Mouse (Mus musculus): ENCODE results near the gene Gm17581. TPM values are rescaled to one million over a fixed set of nuclear protein-coding genes. Genes with fewer than 3 reads are reported as not detected.
A peak's percentile ranks its signal among the peaks of the same experiment; 100 is the strongest.

Gene Gm17581
- polyA plus RNA-seq, 1 experiment from 2014 or later, result not detected

- peak overlapping the region; percentile 90 for H3K4me2 ChIP-seq (ENCODE audit: low read length)
- H3K27ac ChIP-seq (replicated peaks in 1 of 2; ENCODE audit: control insufficient read depth in 1 of 2, insufficient read depth in 1 of 2, low read depth in 2 of 2, low read length in 2 of 2), result no peak overlapping the region
- no peaks in the 10 kb centered on the region for H3K36me3 ChIP-seq (ENCODE audit: control insufficient read depth, insufficient read depth, low read length)
- peak overlapping the region; percentile 44 to 46; a peak in 3 of 4 replicates for H3K4me3 ChIP-seq (ENCODE audit: control insufficient read depth in 1 of 2, insufficient read depth in 1 of 2, low read depth in 1 of 2, low read length in 2 of 2)
- H3K9me3 ChIP-seq (ENCODE audit: control insufficient read depth, low read length), result no peaks in the 10 kb centered on the region
- no peaks in the 10 kb centered on the region; a peak in 1 of 4 replicates for H3K4me1 ChIP-seq (ENCODE audit: control insufficient read depth in 2 of 2, insufficient read depth in 2 of 2, low read length in 2 of 2)
- no peak overlapping the region for H3K9ac ChIP-seq (ENCODE audit: low read length)
- peaks cover 58% of the 10 kb centered on the region for H3K27me3 ChIP-seq (ENCODE audit: control insufficient read depth, insufficient read depth, low read length)
- under 1% methylated on average over 42 of the region's 44 CpGs for WGBS
- ATAC-seq (ENCODE audit: insufficient number of reproducible peaks, insufficient read depth, low FRiP score, low read depth), result 0 out of 2 replicates have a peak, but pooled peaks have one; percentile 29
Observed at GRCm38 (mm10) chr2:155775685-155776263, 40.1 kb upstream of the Gm17581 start.

DNA sequence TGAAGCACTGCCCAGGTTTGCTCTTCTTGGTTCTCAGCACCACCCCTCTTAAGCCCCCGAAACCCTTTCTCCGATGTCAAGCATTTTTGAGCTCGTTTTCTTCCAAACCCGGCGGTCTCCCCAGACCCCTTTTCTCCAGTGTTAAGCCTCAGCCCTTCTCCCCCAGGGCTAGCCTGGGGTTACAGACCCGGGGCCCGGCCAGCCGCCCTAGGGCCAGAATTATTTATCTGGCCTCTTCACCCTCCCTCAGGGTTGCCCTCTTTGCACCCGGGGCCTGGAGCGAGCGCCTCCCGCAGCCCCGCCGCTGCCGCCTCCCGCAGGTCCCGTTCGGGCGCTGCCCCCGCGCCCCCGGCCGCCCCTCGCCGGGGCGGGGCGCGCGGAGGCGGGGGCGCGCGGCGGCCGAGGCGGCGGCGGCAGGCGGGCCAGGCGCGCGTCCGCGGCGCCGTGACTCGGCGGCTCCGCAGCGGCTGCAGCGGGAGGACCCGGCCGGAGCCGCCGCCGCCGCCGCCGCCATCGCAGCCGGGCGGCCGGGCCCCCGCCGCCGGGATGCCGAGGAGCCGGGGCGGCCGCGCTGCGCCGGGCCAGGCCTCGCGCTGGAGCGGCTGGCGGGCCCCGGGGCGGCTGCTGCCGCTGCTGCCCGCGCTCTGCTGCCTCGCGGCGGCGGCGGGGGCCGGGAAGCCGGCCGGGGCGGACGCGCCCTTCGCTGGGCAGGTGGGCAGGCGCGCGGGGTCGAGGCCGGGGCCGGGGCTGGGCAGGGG, 39.4 kb upstream of the Gm17581 start, which contains the start of gene Mmp24:
TSS of gene Mmp24 (plus strand) at position 416 of the 758 bp plus-strand sequence.
- H3K4me2 ChIP-seq (ENCODE audit: low read length), result peak within 1 kb of the TSS; percentile 90
- H3K4me1 ChIP-seq (ENCODE audit: control insufficient read depth in 2 of 2, insufficient read depth in 2 of 2, low read length in 2 of 2), result no peaks in the 10 kb centered on the region; a peak in 1 of 4 replicates
- H3K9me3 ChIP-seq (ENCODE audit: control insufficient read depth, low read length), result no peaks in the 10 kb centered on the region
- H3K9ac ChIP-seq (ENCODE audit: low read length), result no peak within 1 kb of the TSS
- H3K36me3 ChIP-seq (ENCODE audit: control insufficient read depth, insufficient read depth, low read length), result no peaks in the 10 kb centered on the region
- H3K27me3 ChIP-seq (ENCODE audit: control insufficient read depth, insufficient read depth, low read length), result peaks cover 58% of the 10 kb centered on the region
- WGBS, result 2% methylated on average over 83 of the region's 100 CpGs
- 0 out of 2 replicates have a peak, but pooled peaks have one; percentile 12 for ATAC-seq (ENCODE audit: insufficient number of reproducible peaks, insufficient read depth, low FRiP score, low read depth)
- H3K27ac ChIP-seq (replicated peaks in 1 of 2; ENCODE audit: control insufficient read depth in 1 of 2, insufficient read depth in 1 of 2, low read depth in 2 of 2, low read length in 2 of 2), result no peak within 1 kb of the TSS
- H3K4me3 ChIP-seq (ENCODE audit: control insufficient read depth in 1 of 2, insufficient read depth in 1 of 2, low read depth in 1 of 2, low read length in 2 of 2), result peak within 1 kb of the TSS; percentile 44 to 46; a peak in 3 of 4 replicates

DNA sequence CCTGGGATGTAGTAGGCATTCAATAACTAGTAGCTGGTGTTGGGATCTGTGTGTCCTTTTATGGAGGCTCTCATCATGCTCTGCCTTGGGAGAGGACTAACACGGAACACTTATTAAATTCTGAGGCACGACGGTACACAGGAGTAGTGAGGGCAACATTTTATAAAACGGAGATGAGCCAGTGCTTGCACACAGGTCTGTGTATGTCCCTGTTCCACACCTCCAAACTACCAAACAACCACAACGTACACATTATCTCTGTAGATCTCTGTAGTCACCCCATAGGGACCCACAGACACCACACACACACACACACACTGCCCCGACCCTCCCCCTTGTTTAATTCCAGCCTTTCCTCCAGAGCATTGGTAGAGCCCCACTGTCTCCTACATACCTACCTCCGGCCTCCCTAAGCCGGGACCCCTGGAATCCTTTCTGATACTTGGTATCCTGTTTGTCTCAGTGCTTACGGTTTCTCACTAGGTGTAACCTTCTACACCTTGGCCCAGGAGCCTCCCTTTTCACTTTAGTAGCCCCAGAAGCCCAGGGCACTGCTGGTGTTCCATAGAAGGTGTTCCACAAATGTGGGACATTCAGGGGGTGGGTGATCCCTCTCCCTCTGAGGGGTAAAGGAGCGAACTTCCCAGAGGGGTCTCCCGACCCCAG, 38.7 kb upstream of the Gm17581 start:
- Histone ChIP-seq H3K4me2 (ENCODE audit: low read length) (peak overlapping the region; percentile 90), H3K27me3 (ENCODE audit: control insufficient read depth, insufficient read depth, low read length) (peaks cover 64% of the 10 kb centered on the region)
- 49% methylated on average over 11 of the region's 11 CpGs for WGBS

DNA sequence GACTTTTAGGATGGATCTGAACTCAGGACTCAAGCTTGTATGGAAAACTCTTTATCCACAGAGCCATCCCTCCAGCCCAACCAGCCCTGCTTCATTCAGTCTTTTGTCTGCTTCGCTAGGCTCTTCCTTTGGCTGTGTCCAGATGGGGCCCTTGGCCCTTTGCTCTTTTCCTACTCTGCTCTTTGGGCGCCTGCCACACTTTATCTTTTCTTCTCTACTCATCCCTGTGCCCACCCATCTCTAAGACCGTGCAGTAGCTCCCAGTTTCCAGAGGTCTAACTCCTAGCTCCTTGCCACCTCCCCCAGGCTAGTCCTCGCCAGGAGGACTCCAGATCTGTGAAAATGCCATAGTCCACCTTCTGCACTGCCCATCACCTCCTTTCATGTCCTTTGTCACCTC, 38.0 kb upstream of the Gm17581 start:
- no peak for ATAC-seq (ENCODE audit: insufficient number of reproducible peaks, insufficient read depth, low FRiP score, low read depth)
- Histone ChIP-seq H3K4me1 (ENCODE audit: control insufficient read depth in 2 of 2, insufficient read depth in 2 of 2, low read length in 2 of 2) (no peaks in the 10 kb centered on the region; a peak in 1 of 4 replicates), H3K27ac (replicated peaks in 1 of 2; ENCODE audit: control insufficient read depth in 1 of 2, insufficient read depth in 1 of 2, low read depth in 2 of 2, low read length in 2 of 2) (no peak overlapping the region), H3K4me3 (ENCODE audit: control insufficient read depth in 1 of 2, insufficient read depth in 1 of 2, low read depth in 1 of 2, low read length in 2 of 2) (no peak overlapping the region), H3K27me3 (ENCODE audit: control insufficient read depth, insufficient read depth, low read length) (peaks cover 64% of the 10 kb centered on the region), H3K36me3 (ENCODE audit: control insufficient read depth, insufficient read depth, low read length) (no peaks in the 10 kb centered on the region), H3K9ac (ENCODE audit: low read length) (no peak overlapping the region), H3K4me2 (ENCODE audit: low read length) (no peak overlapping the region), H3K9me3 (ENCODE audit: control insufficient read depth, low read length) (no peaks in the 10 kb centered on the region)
- 70% methylated on average over 4 of the region's 4 CpGs for WGBS

More for the DNA sequence above, 38.7 kb upstream of the Gm17581 start:
- Histone ChIP-seq H3K36me3 (ENCODE audit: control insufficient read depth, insufficient read depth, low read length) (no peaks in the 10 kb centered on the region), H3K4me1 (ENCODE audit: control insufficient read depth in 2 of 2, insufficient read depth in 2 of 2, low read length in 2 of 2) (no peaks in the 10 kb centered on the region; a peak in 1 of 4 replicates), H3K27ac (replicated peaks in 1 of 2; ENCODE audit: control insufficient read depth in 1 of 2, insufficient read depth in 1 of 2, low read depth in 2 of 2, low read length in 2 of 2) (no peak overlapping the region), H3K4me3 (ENCODE audit: control insufficient read depth in 1 of 2, insufficient read depth in 1 of 2, low read depth in 1 of 2, low read length in 2 of 2) (peak overlapping the region in 1 of 2 experiments; percentile 34; a peak in 1 of 4 replicates), H3K9ac (ENCODE audit: low read length) (no peak overlapping the region), H3K9me3 (ENCODE audit: control insufficient read depth, low read length) (no peaks in the 10 kb centered on the region)
- ATAC-seq (ENCODE audit: insufficient number of reproducible peaks, insufficient read depth, low FRiP score, low read depth), result no peak

- H3K9ac ChIP-seq (ENCODE audit: low read length), result no peak overlapping the region
- no peaks in the 10 kb centered on the region for H3K9me3 ChIP-seq (ENCODE audit: control insufficient read depth, low read length)
- H3K36me3 ChIP-seq (ENCODE audit: control insufficient read depth, insufficient read depth, low read length), result no peaks in the 10 kb centered on the region
- H3K4me3 ChIP-seq (ENCODE audit: control insufficient read depth in 1 of 2, insufficient read depth in 1 of 2, low read depth in 1 of 2, low read length in 2 of 2), result no peak overlapping the region
- ATAC-seq (ENCODE audit: insufficient number of reproducible peaks, insufficient read depth, low FRiP score, low read depth), result no peak
- peak overlapping the region; percentile 38 for H3K4me2 ChIP-seq (ENCODE audit: low read length)
- WGBS, result 47% methylated on average over 13 of the region's 13 CpGs
- no peaks in the 10 kb centered on the region for H3K4me1 ChIP-seq (ENCODE audit: control insufficient read depth in 2 of 2, insufficient read depth in 2 of 2, low read length in 2 of 2)
- H3K27ac ChIP-seq (replicated peaks in 1 of 2; ENCODE audit: control insufficient read depth in 1 of 2, insufficient read depth in 1 of 2, low read depth in 2 of 2, low read length in 2 of 2), result no peak overlapping the region
- H3K27me3 ChIP-seq (ENCODE audit: control insufficient read depth, insufficient read depth, low read length), result peaks cover 10% of the 10 kb centered on the region; the same call in 1 of the 2 replicates
Observed at GRCm38 (mm10) chr2:155764679-155765418, 29.2 kb upstream of the Gm17581 start.

DNA sequence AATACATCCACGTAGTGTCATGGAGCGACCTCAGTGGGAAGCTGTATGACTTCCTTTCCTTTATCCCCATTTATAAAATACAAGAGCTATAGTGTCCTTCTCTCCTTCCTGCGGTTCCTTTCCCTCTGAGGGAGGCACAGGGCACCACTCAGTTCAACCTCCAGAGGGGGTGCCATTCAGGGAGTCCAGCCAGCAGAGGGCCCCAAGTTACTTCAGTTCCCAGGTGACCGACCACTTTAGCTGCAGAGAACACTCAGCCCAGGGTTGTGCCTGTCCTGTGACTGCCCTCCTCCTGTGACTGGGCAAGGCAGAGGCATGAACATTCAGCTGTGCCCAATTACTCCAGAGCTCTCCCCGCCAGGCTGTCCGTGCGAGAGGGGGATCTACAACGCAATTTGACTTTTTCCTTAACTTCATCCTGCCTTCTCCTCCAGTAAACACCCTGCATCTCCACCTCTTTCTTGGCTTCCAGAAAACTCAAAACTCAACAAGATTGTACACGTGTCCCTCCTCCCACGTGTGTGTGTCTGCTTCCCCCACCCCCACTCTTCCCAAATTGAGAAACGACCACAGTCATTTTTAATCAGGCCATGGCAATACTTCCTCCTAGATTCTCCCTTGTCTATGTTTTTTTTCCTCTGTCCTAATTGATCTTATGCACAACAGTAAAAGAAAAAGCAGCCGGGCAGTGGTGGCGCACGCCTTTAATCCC, 21.3 kb upstream of the Gm17581 start:
- WGBS, result 54% methylated on average over 14 of the region's 14 CpGs
- no peak overlapping the region for H3K4me3 ChIP-seq (ENCODE audit: control insufficient read depth in 1 of 2, insufficient read depth in 1 of 2, low read depth in 1 of 2, low read length in 2 of 2)
- no peaks in the 10 kb centered on the region for H3K9me3 ChIP-seq (ENCODE audit: control insufficient read depth, low read length)
- no peaks in the 10 kb centered on the region for H3K36me3 ChIP-seq (ENCODE audit: control insufficient read depth, insufficient read depth, low read length)
- H3K9ac ChIP-seq (ENCODE audit: low read length), result no peak overlapping the region
- H3K4me2 ChIP-seq (ENCODE audit: low read length), result no peak overlapping the region
- no peak overlapping the region for H3K27ac ChIP-seq (replicated peaks in 1 of 2; ENCODE audit: control insufficient read depth in 1 of 2, insufficient read depth in 1 of 2, low read depth in 2 of 2, low read length in 2 of 2)
- no peaks in the 10 kb centered on the region for H3K4me1 ChIP-seq (ENCODE audit: control insufficient read depth in 2 of 2, insufficient read depth in 2 of 2, low read length in 2 of 2)
- no peaks in the 10 kb centered on the region for H3K27me3 ChIP-seq (ENCODE audit: control insufficient read depth, insufficient read depth, low read length)
- ATAC-seq (ENCODE audit: insufficient number of reproducible peaks, insufficient read depth, low FRiP score, low read depth), result no peak
